Mouse (Mus musculus) liver, embryonic 14.5 days (tissue): ENCODE data around the gene Btg1. TPM values are rescaled to one million over a fixed set of nuclear protein-coding genes. Genes with fewer than 3 reads are reported as not detected.
A peak's percentile ranks its signal among the peaks of the same experiment; 100 is the strongest.

Source experiments
- ATAC-seq: fragments of 200-750 bp; cut with Nextera tagmentation; 2 replicates; pipeline ENCODE4 v1.8.0; 2017; ENCODE audit warnings: moderate number of reproducible peaks, mild to moderate bottlenecking, moderate library complexity; ENCODE audit not compliant: insufficient read depth
- DNase-seq, 3 experiments: peaks; one replicate each; pipeline ENCODE4 v3.0.0-alpha.2; 2012 to 2013; ENCODE audit warnings: low read depth in 3 of 3, low spot score in 3 of 3
- H3K27ac ChIP-seq: fragments of 300-500 bp; sonication (generic); 2 replicates; pipeline ENCODE4 v1.5.1; 2014; ENCODE audit warnings: moderate library complexity, mild to moderate bottlenecking, control low read depth, inconsistent platforms
- H3K27me3 ChIP-seq: fragments of 300-500 bp; sonication (generic); 2 replicates; pipeline ENCODE4 v1.6.1; 2014; ENCODE audit warnings: mild to moderate bottlenecking, low read length, moderate library complexity; ENCODE audit not compliant: control insufficient read depth, insufficient read depth
- H3K36me3 ChIP-seq: fragments of 300-500 bp; sonication (generic); replicated peaks from 2 replicates; pipeline ENCODE4 v1.6.1; 2014; ENCODE audit warnings: low read depth; ENCODE audit not compliant: control insufficient read depth, insufficient read depth
- H3K4me1 ChIP-seq, 2 experiments: fragments of 200-500 bp in 1 of 2; fragments of 300-500 bp in 1 of 2; sonication (generic) in 1 of 2; replicated peaks; 2 replicates each; pipeline ENCODE4 v1.6.1; 2012 to 2014; ENCODE audit warnings: antibody characterized with exemption in 1 of 2, inconsistent platforms in 1 of 2, low read length in 1 of 2; ENCODE audit not compliant: control insufficient read depth in 2 of 2, insufficient read depth in 2 of 2
- H3K4me2 ChIP-seq: fragments of 300-500 bp; sonication (generic); 2 replicates; pipeline ENCODE4 v1.6.1; 2014; ENCODE audit warnings: low read depth, mild to moderate bottlenecking, control low read depth, moderate library complexity
- H3K4me3 ChIP-seq, 2 experiments: fragments of 200-500 bp in 1 of 2; fragments of 300-500 bp in 1 of 2; sonication (generic) in 1 of 2; 2 replicates each; pipeline ENCODE4 v1.5.1; 2012 to 2014; ENCODE audit warnings: low read depth in 2 of 2, low read length in 2 of 2, mild to moderate bottlenecking in 2 of 2, control low read depth in 1 of 2, inconsistent platforms in 1 of 2, moderate library complexity in 1 of 2; ENCODE audit not compliant: insufficient read depth in 1 of 2
- H3K9ac ChIP-seq: fragments of 300-500 bp; sonication (generic); replicated peaks from 2 replicates; pipeline ENCODE4 v1.6.1; 2014; ENCODE audit warnings: mild to moderate bottlenecking, control low read depth, moderate library complexity
- H3K9me3 ChIP-seq: fragments of 300-500 bp; sonication (generic); 2 replicates; pipeline ENCODE4 v1.6.1; 2016; ENCODE audit warnings: low read length, mixed read lengths; ENCODE audit not compliant: control insufficient read depth
- CTCF ChIP-seq: IDR thresholded peaks from 2 replicates; pipeline ENCODE4 v1.5.1; 2016; ENCODE audit warnings: antibody characterized with exemption, low read depth, control low read depth
- EP300 ChIP-seq: IDR thresholded peaks from 2 replicates; pipeline ENCODE4 v1.6.1; 2016; ENCODE audit warnings: antibody characterized with exemption, low read depth
- WGBS: fragments of 180-500 bp; shearing (Covaris S2); extraction: QIAGEN DNeasy Blood & Tissue Kit; methylation state at CpG from one replicate; pipeline ENCODE4 v1.1.7; 2014; ENCODE audit not compliant: insufficient replicate concordance; 5-methylcytosine and 5-hydroxymethylcytosine counted together
- polyA plus RNA-seq, 2 experiments: library from polyadenylated mRNA; depleted of rRNA in 1 of 2; stranded (reverse) in 1 of 2; unstranded in 1 of 2; fragments of >200 nt; fragmentation: Nextera tagmentation in 1 of 2; extraction: Ambion mirVana in 1 of 2; gene quantifications; 2 replicates each; pipeline versions ENCODE4 v1.2.1 to v1.2.3; 2012 to 2014

Btg1 gene
- polyA plus RNA-seq, 2 experiments: 2.7 to 7.9 TPM

DNA sequence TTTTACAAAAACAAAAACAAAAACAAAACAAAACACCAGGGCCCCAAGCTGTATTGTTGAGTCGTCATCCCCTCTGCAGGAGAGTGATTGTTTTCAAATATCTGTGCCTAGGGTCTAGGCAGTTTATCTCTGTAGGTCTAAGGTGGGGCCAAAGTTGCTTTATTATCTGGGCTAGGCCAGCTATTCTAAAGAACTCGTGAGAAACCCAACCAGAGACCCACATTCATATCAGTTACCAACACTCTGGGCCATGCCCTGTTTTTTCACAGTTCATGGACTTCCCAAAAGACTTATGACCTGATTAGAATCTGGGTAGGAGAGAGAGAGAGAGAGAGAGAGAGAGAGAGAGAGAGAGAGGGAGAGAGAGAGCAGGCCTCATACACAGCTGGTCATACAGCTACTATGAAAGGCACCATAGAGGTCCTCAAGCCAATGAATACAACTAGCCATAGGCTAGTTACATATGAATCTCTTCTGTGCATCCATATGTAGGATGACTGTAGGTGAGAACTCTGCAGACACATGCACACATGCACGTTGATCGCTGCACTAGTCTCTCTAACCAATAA lies 9.1 kb upstream of the Btg1 start:
- no peaks in the 10 kb centered on the region for H3K36me3 ChIP-seq
- H3K9me3 ChIP-seq: no peaks in the 10 kb centered on the region
- WGBS: 51% methylated on average over 4 of the region's 4 CpGs
- DNase-seq (peak in 1 of 3 experiments; percentile 19), ATAC-seq (peak; percentile 78)
- no peak overlapping the region for H3K4me2 ChIP-seq
- no peak overlapping the region for H3K27ac ChIP-seq
- no peak overlapping the region for H3K9ac ChIP-seq
- no peak overlapping the region for H3K4me3 ChIP-seq
- TF ChIP-seq EP300 (peak; percentile 61), CTCF (no peak)
- no peaks in the 10 kb centered on the region for H3K27me3 ChIP-seq
- H3K4me1 ChIP-seq: peaks cover 0 to 12% of the 10 kb centered on the region in 2 experiments; a peak in 2 of 4 replicates

GRCm38 (mm10) chr10:96609356-96610345 lies 7.2 kb upstream of the Btg1 start:
- H3K9me3 ChIP-seq: no peaks in the 10 kb centered on the region
- DNase-seq (no peak), ATAC-seq (no peak)
- no peak for TF ChIP-seq CTCF
- TF ChIP-seq EP300: no peak
- H3K4me1 ChIP-seq: peaks cover 0 to 12% of the 10 kb centered on the region in 2 experiments; a peak in 2 of 4 replicates
- no peaks in the 10 kb centered on the region for H3K36me3 ChIP-seq
- no peak overlapping the region for H3K4me3 ChIP-seq
- no peaks in the 10 kb centered on the region for H3K27me3 ChIP-seq
- H3K4me2 ChIP-seq: no peak overlapping the region
- WGBS: 69% methylated on average over 8 of the region's 8 CpGs
- H3K9ac ChIP-seq: no peak overlapping the region
- H3K27ac ChIP-seq: no peak overlapping the region

DNA sequence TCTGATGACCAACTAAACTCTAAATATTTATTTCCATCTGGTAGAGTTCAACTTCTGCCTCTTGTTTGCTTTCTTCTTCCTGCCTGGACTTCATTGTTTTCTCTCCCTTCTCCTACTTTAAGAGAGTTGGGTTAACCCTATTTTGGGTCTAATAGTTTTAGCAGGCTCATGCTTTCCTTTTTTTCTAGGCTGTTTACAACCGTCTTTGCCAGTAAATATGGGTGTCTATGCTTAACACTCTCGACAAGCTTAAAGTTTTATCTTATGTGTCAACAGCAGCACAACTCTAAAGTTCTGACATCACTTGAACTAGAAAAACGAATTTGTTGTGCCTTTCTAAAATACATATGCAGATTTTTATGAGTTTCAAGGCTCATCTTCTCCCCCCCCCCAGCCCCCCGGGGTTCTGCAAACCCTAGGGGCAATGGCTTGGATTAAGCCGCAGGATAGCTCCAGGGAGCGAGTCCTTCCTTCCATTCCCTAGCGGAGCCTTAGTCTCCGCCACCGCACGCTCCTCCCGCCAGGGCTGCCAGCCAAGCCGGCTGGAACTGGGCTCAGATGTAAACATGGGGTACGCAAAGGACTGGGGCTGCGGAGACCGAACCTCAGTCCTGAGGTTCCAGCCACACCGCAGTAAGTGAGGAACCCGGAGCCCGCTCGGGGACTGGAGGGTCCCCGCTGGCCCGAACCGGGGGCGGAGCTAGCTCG lies 651 bp upstream of the Btg1 start:
- peak overlapping the region; percentile 91 for H3K4me2 ChIP-seq
- TF ChIP-seq CTCF (no peak), EP300 (no peak)
- peak overlapping the region; percentile 57 for H3K27ac ChIP-seq
- peak overlapping the region; percentile 85 to 93 for H3K4me3 ChIP-seq
- peaks cover 4 to 6% of the 10 kb centered on the region in 2 experiments; a peak in 3 of 4 replicates for H3K4me1 ChIP-seq
- no peak for DNase-seq
- H3K9me3 ChIP-seq: no peaks in the 10 kb centered on the region
- ATAC-seq: peak; percentile 59; the same call in 1 of the 2 replicates
- no peaks in the 10 kb centered on the region for H3K27me3 ChIP-seq
- peaks cover 3% of the 10 kb centered on the region for H3K36me3 ChIP-seq
- peak overlapping the region; percentile 84 for H3K9ac ChIP-seq
- WGBS: under 1% methylated on average over 24 of the region's 24 CpGs

GRCm38 (mm10) chr10:96617221-96617950 lies 580 bp downstream of the Btg1 start:
- peak overlapping the region; percentile 82 for H3K27ac ChIP-seq
- H3K27me3 ChIP-seq: no peaks in the 10 kb centered on the region
- H3K9ac ChIP-seq: peak overlapping the region; percentile 95
- under 1% methylated on average over 73 of the region's 78 CpGs for WGBS
- TF ChIP-seq CTCF: no peak
- no peak for TF ChIP-seq EP300
- peaks cover 3% of the 10 kb centered on the region for H3K36me3 ChIP-seq
- H3K4me2 ChIP-seq: peak overlapping the region; percentile 91
- no peaks in the 10 kb centered on the region for H3K9me3 ChIP-seq
- H3K4me3 ChIP-seq: peak overlapping the region; percentile 83 to 93
- DNase-seq: no peak
- H3K4me1 ChIP-seq: peaks cover 4 to 6% of the 10 kb centered on the region in 2 experiments
- peak; percentile 46 for ATAC-seq
